Mouse (Mus musculus): ENCODE data around the gene Fam43a.

GRCm38 (mm10) chr16:30614705-30615317 lies 15.3 kb downstream of the Fam43a start:
- TF ChIP-seq EP300 (IDR thresholded peaks at IDR 0.05; ENCODE audit: low read depth) (no peak), CTCF (IDR thresholded peaks at IDR 0.05; ENCODE audit: low read depth) (no peak)
